Mouse (Mus musculus) cerebellum, adult 9-11 months (tissue): Measurements from ENCODE around the gene Msantd3.

Experiments
- DNase-seq: peaks from one replicate; pipeline ENCODE4 v3.0.0; 2022

Gene Msantd3

GRCm38 (mm10) chr4:48610251-48610650 lies 70.5 kb downstream of the Msantd3 start:
- no peak for DNase-seq
